Mouse (Mus musculus) right cerebral cortex, postnatal 36 days (tissue): ENCODE data around the gene Abhd17b.
"Not testable (repeated sequence)": the region's sequence is repeated elsewhere in the genome, so short reads cannot be mapped to it uniquely, and the experiment has no call there.

ENCODE experiments used
- DNase-seq, 2 experiments: peaks; one replicate each; pipeline ENCODE4 v3.0.0; 2022; ENCODE audit warnings: low spot score in 2 of 2, mixed read lengths in 1 of 2

Abhd17b gene

GRCm38 (mm10) chr19:21652285-21653171 lies 457 bp upstream of the Abhd17b start, which contains the start of gene 1110059E24Rik:
1110059E24Rik (minus strand) TSS chr19:21652976.
- DNase-seq = peak; percentile 94

GRCm38 (mm10) chr19:21654788-21655187 lies 1.8 kb downstream of the Abhd17b start:
- DNase-seq = no peak

GRCm38 (mm10) chr19:21660734-21661133 lies 7.7 kb downstream of the Abhd17b start:
- no peak for DNase-seq

GRCm38 (mm10) chr19:21663756-21664456 lies 10.9 kb downstream of the Abhd17b start:
- no peak for DNase-seq

GRCm38 (mm10) chr19:21669650-21670049 lies 16.7 kb downstream of the Abhd17b start:
- no peak for DNase-seq

- DNase-seq = no peak
Measured at GRCm38 (mm10) chr19:21674354-21675096, 21.5 kb downstream of the Abhd17b start.

- DNase-seq = no peak
Measured at GRCm38 (mm10) chr19:21680091-21680490, 27.1 kb downstream of the Abhd17b start.

- DNase-seq = no peak
Measured at GRCm38 (mm10) chr19:21680986-21681385, 28.0 kb downstream of the Abhd17b start.

- no peak for DNase-seq
Measured at GRCm38 (mm10) chr19:21713260-21714031, 60.5 kb downstream of the Abhd17b start.

- DNase-seq = no peak
Measured at GRCm38 (mm10) chr19:21714278-21714883, 61.4 kb downstream of the Abhd17b start.

GRCm38 (mm10) chr19:21715005-21715442 lies 62.0 kb downstream of the Abhd17b start:
- DNase-seq = no peak

- no peak for DNase-seq
Measured at GRCm38 (mm10) chr19:21715515-21715914, 62.5 kb downstream of the Abhd17b start.

GRCm38 (mm10) chr19:21716456-21716855 lies 63.5 kb downstream of the Abhd17b start:
- DNase-seq = no peak

- no peak for DNase-seq
Measured at GRCm38 (mm10) chr19:21719206-21719605, 66.2 kb downstream of the Abhd17b start.

- no peak for DNase-seq
Measured at GRCm38 (mm10) chr19:21720950-21721349, 68.0 kb downstream of the Abhd17b start.

- DNase-seq = not testable (repeated sequence)
Measured at GRCm38 (mm10) chr19:21723280-21723679, 70.3 kb downstream of the Abhd17b start.

- peak; percentile 56 to 72 for DNase-seq
Measured at GRCm38 (mm10) chr19:21723911-21724655, 71.1 kb downstream of the Abhd17b start.

GRCm38 (mm10) chr19:21725168-21725567 lies 72.2 kb downstream of the Abhd17b start:
- no peak for DNase-seq

GRCm38 (mm10) chr19:21727081-21727480 lies 74.1 kb downstream of the Abhd17b start:
- DNase-seq = no peak

- DNase-seq = no peak
Measured at GRCm38 (mm10) chr19:21728342-21728741, 75.4 kb downstream of the Abhd17b start.
